Mouse (Mus musculus) ovary, postnatal 36 days (tissue): ENCODE results near the gene Slco4a1.

Experiments
- DNase-seq: peaks from one replicate; pipeline ENCODE4 v3.0.0; 2022; ENCODE audit warnings: low spot score, mixed read lengths

The Slco4a1 gene

GRCm38 (mm10) chr2:180508455-180509115 lies 52.5 kb downstream of the Slco4a1 start:
- no peak for DNase-seq

DNA sequence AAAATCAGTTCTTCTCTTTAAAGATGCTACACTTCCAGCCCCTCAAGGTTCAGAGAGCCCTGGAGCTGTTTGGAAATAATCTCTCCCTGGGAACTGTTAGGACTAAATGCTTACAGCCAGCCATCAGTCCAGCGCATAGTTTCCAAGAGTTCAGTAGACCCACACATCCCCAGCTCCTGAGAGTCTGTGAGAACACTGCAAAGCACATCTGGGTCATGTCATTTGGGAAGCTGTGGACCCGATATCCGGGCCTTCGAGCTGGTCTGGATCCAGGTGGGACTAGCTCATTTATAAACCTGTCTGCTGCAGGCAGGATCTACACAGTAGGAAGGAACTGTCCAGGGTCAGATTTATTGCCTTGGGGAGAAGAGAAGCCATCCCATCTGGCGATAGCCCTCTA lies 54.8 kb downstream of the Slco4a1 start:
- DNase-seq, result no peak

DNA sequence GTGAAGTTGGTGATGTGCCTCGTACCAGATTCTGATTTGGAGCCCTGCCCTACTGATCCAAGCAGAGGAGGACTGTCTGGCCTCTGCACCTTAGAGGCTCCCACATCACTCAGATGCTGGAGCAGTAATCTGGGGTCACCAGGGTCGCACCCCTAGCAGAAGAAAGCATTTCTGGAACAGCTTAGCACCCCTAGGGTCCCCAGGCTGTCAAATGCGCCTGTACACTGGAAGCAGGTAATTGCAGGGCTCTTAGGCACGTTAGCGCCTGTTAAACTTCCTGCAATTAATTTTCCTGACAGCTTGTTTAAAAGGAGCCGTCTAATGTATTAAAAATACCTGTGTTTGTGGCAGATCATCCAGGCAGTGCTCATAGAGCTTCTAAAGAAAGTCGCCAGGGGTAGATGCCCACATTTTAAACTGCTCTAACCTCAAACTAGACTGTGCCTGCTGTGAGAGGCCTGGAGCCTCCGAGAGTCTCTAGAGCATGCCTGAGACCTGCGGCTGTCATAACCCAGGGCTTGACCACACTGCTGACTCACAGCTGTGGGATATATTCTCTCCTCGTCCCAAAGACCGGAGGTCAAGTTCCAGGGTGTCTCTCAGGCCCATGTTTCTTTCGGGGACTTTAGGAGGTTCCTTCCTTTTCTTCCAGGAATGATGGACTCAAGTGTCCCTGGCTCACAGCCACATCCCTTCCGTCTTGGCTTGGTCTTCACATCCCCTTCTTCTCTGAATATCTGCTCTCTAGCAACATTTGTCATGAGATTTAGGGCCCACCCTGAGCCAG lies 56.0 kb downstream of the Slco4a1 start:
- DNase-seq, result no peak

GRCm38 (mm10) chr2:180513019-180513418 lies 57.0 kb downstream of the Slco4a1 start:
- no peak for DNase-seq

- no peak for DNase-seq
Measured at GRCm38 (mm10) chr2:180513835-180514234, 57.8 kb downstream of the Slco4a1 start.

DNA sequence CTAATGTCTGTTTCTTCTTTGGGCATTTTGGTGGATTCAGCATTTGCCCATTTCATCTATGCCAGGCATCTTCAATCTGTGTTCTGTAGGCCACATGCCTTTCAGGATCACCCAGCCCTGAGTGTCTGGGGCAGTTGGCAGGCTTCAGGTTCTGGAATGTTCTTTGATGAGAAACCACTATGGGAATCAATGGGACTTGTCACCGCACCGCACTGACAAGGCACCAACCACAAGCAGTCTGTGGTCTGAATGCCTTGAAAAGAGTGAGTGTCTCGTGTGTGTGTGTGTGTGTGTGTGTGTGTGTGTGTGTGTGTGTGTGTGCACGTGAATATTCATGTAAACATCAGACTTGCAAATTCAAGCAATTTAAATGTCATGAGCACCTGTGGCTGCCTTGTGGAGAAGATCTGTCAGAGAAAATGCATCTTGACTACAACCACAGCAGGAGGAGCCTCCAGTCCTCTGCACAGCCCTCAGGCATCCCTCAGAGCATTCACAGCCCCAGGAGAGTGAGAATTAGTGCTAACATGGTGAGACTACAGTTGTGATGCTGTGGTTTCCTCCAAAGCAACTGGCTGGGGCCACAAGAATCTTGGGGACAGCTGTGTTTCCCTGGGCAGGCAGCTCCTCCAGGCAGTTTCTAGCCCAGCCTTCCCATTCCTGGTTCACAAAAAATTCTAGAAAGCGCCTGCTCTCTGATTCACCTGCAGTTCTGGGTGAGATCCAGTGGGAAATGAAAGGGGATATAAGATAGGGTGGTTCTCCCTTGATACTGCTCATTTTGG lies 65.6 kb downstream of the Slco4a1 start:
- no peak for DNase-seq

- DNase-seq, result no peak
Measured at GRCm38 (mm10) chr2:180522825-180523224, 66.8 kb downstream of the Slco4a1 start.
